Mouse (Mus musculus) MEL (cell line): ENCODE data around the gene Tmed2. TPM values are rescaled to one million over a fixed set of nuclear protein-coding genes. Genes with fewer than 3 reads are reported as not detected.
A peak's percentile ranks its signal among the peaks of the same experiment; 100 is the strongest.
"Not testable (repeated sequence)": the region's sequence is repeated elsewhere in the genome, so short reads cannot be mapped to it uniquely, and the experiment has no call there.

Experiments used
- DNase-seq: peaks from one replicate; pipeline ENCODE4 v3.0.0; 2011; ENCODE audit warnings: low read depth, low spot score
- H3K27ac ChIP-seq: 2 replicates; pipeline ENCODE4 v1.5.1; 2012; ENCODE audit warnings: low read depth, mild to moderate bottlenecking, control low read depth, low read length, moderate library complexity; ENCODE audit not compliant: control insufficient read depth
- H3K27me3 ChIP-seq, 2 experiments: fragments of 150-350 bp in 1 of 2; sonication (generic) in 1 of 2; 2 replicates each; pipeline ENCODE4 v1.6.1; 2012; ENCODE audit warnings: low read length in 2 of 2, mild to moderate bottlenecking in 2 of 2, improper control_type of control experiment in 1 of 2, moderate library complexity in 1 of 2; ENCODE audit not compliant: insufficient read depth in 2 of 2, control insufficient read depth in 1 of 2
- H3K36me3 ChIP-seq, 2 experiments: 2 replicates each; pipeline ENCODE4 v1.6.1; 2012 to 2014; ENCODE audit warnings: low read length in 2 of 2, improper control_type of control experiment in 1 of 2, inconsistent platforms in 1 of 2, mild to moderate bottlenecking in 1 of 2; ENCODE audit not compliant: insufficient read depth in 2 of 2, control insufficient read depth in 1 of 2
- H3K4me1 ChIP-seq, 2 experiments: fragments of 150-350 bp in 1 of 2; sonication (generic) in 1 of 2; 2 replicates each; pipeline ENCODE4 v1.6.1; 2012; ENCODE audit warnings: low read length in 2 of 2, improper control_type of control experiment in 1 of 2, mild to moderate bottlenecking in 1 of 2; ENCODE audit not compliant: insufficient read depth in 2 of 2, control insufficient read depth in 1 of 2
- H3K4me3 ChIP-seq, 2 experiments: fragments of 150-350 bp in 1 of 2; sonication (generic) in 1 of 2; 2 replicates each; pipeline ENCODE4 v1.5.1; 2012; ENCODE audit warnings: low read depth in 2 of 2, low read length in 2 of 2, mild to moderate bottlenecking in 2 of 2, moderate library complexity in 2 of 2, control low read depth in 1 of 2, improper control_type of control experiment in 1 of 2; ENCODE audit not compliant: control insufficient read depth in 1 of 2, insufficient read depth in 1 of 2
- H3K79me2 ChIP-seq: 2 replicates; pipeline ENCODE4 v1.6.1; 2012; ENCODE audit warnings: mild to moderate bottlenecking, low read length, moderate library complexity; ENCODE audit not compliant: control insufficient read depth, poor library complexity, insufficient read depth
- H3K9ac ChIP-seq: 2 replicates; pipeline ENCODE4 v1.6.1; 2012; ENCODE audit warnings: low read depth, mild to moderate bottlenecking, control low read depth, low read length, moderate library complexity; ENCODE audit not compliant: control insufficient read depth, poor library complexity, severe bottlenecking
- H3K9me3 ChIP-seq: fragments of 150-350 bp; sonication (generic); replicated peaks from 2 replicates; pipeline ENCODE4 v1.6.1; 2012; ENCODE audit warnings: mild to moderate bottlenecking, low read length, improper control_type of control experiment, moderate library complexity; ENCODE audit not compliant: insufficient read depth
- CHD1 ChIP-seq: IDR thresholded peaks from 2 replicates; pipeline ENCODE4 v1.6.1; 2012; ENCODE audit warnings: low read depth, mild to moderate bottlenecking, inconsistent platforms, low read length, improper control_type of control experiment
- ELF1 ChIP-seq: IDR thresholded peaks from 2 replicates; pipeline ENCODE4 v1.6.1; 2014; ENCODE audit warnings: low read depth, mild to moderate bottlenecking, inconsistent platforms, low read length, improper control_type of control experiment, moderate library complexity
- GATA1 ChIP-seq: IDR thresholded peaks from 2 replicates; pipeline ENCODE4 v1.6.1; 2011; ENCODE audit warnings: low read depth, low read length, improper control_type of control experiment
- JUND ChIP-seq: IDR thresholded peaks from 2 replicates; pipeline ENCODE4 v1.6.1; 2011; ENCODE audit warnings: low read depth, mild to moderate bottlenecking, improper control_type of control experiment, low read length
- MAFK ChIP-seq: IDR thresholded peaks from 2 replicates; pipeline ENCODE4 v1.6.1; 2011; ENCODE audit warnings: low read depth, mild to moderate bottlenecking, low read length, improper control_type of control experiment, borderline replicate concordance
- MYC ChIP-seq: IDR thresholded peaks from 2 replicates; pipeline ENCODE4 v1.6.1; 2011; ENCODE audit warnings: low read depth, mild to moderate bottlenecking, low read length, improper control_type of control experiment, moderate library complexity
- NELFE ChIP-seq: IDR thresholded peaks from 2 replicates; pipeline ENCODE4 v1.6.1; 2011; ENCODE audit warnings: low read depth, low read length, improper control_type of control experiment
- POLR2AphosphoS2 ChIP-seq: IDR thresholded peaks from 2 replicates; pipeline ENCODE4 v1.6.1; 2011; ENCODE audit warnings: low read length, improper control_type of control experiment
- RAD21 ChIP-seq: IDR thresholded peaks from 2 replicates; pipeline ENCODE4 v1.6.1; 2011; ENCODE audit warnings: mild to moderate bottlenecking, low read depth, low read length, improper control_type of control experiment
- SIN3A ChIP-seq: IDR thresholded peaks from 2 replicates; pipeline ENCODE4 v1.6.1; 2012; ENCODE audit warnings: low read length, improper control_type of control experiment, inconsistent platforms
- TBP ChIP-seq: IDR thresholded peaks from 2 replicates; pipeline ENCODE4 v1.8.0; 2011; ENCODE audit warnings: low read depth, low read length, improper control_type of control experiment
- TCF12 ChIP-seq: IDR thresholded peaks from 2 replicates; pipeline ENCODE4 v1.6.1; 2014; ENCODE audit warnings: low read depth, mild to moderate bottlenecking, inconsistent platforms, low read length, improper control_type of control experiment, moderate library complexity
- ZKSCAN1 ChIP-seq: IDR thresholded peaks from 2 replicates; pipeline ENCODE4 v1.6.1; 2012; ENCODE audit warnings: low read depth, mild to moderate bottlenecking, inconsistent platforms, low read length, improper control_type of control experiment, moderate library complexity
- ZMIZ1 ChIP-seq: IDR thresholded peaks from 2 replicates; pipeline ENCODE4 v1.6.1; 2012; ENCODE audit warnings: low read depth, mild to moderate bottlenecking, inconsistent platforms, low read length, improper control_type of control experiment, moderate library complexity
- ZNF384 ChIP-seq: IDR thresholded peaks from 2 replicates; pipeline ENCODE4 v1.6.1; 2012; ENCODE audit warnings: low read depth, mild to moderate bottlenecking, inconsistent platforms, low read length, improper control_type of control experiment
- polyA plus RNA-seq, 2 experiments: library from polyadenylated mRNA; stranded (reverse) in 1 of 2; unstranded in 1 of 2; fragments of >175 nt in 1 of 2; fragments of >200 nt in 1 of 2; gene quantifications; 2 replicates each; pipeline versions ENCODE4 v1.2.1 to v1.2.4; 2012; ENCODE audit warnings: low replicate concordance in 2 of 2, low read depth in 1 of 2; ENCODE audit not compliant: insufficient read length in 2 of 2, insufficient read depth in 1 of 2, missing spikeins in 1 of 2
- total RNA-seq: library from RNA; depleted of rRNA; stranded (reverse); fragments of 300-350 nt; gene quantifications from 2 replicates; pipeline ENCODE4 v1.2.3, GENCODE M21; 2012

Tmed2 gene
- total and polyA plus RNA-seq, 3 experiments: 245 to 252 TPM; not detected in 1

DNA sequence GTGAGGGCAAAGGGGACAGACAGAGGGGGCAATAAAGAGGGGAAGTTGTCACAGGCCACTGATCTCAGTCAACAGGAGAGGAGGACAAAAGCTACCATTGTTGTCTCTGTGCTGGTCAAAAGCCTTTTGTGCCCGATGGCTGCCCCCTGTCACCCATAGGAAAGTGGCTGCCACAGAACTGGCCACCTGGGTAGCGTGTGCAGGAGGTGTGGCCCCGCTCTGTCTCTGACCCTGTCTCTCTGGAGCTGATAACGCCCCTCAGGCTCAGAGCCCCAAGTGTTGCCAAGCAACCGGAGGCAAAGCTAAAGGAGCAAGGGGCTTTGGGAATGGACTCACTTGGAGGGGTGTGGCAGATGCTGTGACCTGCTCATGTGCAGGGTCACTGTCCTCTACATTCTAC, 41.5 kb upstream of the Tmed2 start:
- no peak for DNase-seq
- Histone ChIP-seq H3K4me3 (no peak overlapping the region), H3K36me3 (no peaks in the 10 kb centered on the region)

DNA sequence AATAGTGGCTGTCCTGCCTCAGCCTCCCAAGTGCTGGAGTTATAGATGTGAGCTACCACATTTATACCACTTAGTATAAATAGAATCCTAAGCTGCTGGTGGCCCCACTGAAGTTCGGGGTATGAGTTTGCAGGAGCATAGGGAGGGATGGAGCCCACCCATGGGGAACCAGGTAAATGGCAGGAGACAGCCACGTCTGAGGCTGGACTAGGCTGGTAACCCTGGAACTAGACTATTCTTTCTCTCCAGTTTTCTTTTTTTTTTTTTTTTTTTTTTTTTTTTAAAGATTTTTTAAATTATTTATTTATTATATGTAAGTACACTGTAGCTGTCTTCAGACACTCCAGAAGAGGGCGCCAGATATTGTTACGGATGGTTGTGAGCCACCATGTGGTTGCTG, 40.5 kb upstream of the Tmed2 start:
- H3K9me3 ChIP-seq, H3K79me2 ChIP-seq, H3K27me3 ChIP-seq, H3K4me1 ChIP-seq, H3K36me3 ChIP-seq, DNase-seq, H3K9ac ChIP-seq, H3K27ac ChIP-seq, H3K4me3 ChIP-seq: not testable (repeated sequence)
- peak; percentile 52 for TF ChIP-seq ZNF384

More for the DNA sequence above, 41.5 kb upstream of the Tmed2 start:
- no peak overlapping the region for H3K9ac ChIP-seq
- H3K79me2 ChIP-seq: no peaks in the 10 kb centered on the region
- peaks cover 0 to 4% of the 10 kb centered on the region in 2 experiments; a peak in 1 of 4 replicates for H3K4me1 ChIP-seq
- H3K27ac ChIP-seq: no peak overlapping the region
- no peaks in the 10 kb centered on the region for H3K27me3 ChIP-seq
- no peak for TF ChIP-seq ZKSCAN1
- no peak for TF ChIP-seq POLR2AphosphoS2
- TF ChIP-seq NELFE: no peak
- TF ChIP-seq ZMIZ1: no peak
- no peak for TF ChIP-seq ELF1
- no peak for TF ChIP-seq RAD21
- TF ChIP-seq GATA1: no peak
- TF ChIP-seq MAFK: no peak
- H3K9me3 ChIP-seq: no peaks in the 10 kb centered on the region

DNA sequence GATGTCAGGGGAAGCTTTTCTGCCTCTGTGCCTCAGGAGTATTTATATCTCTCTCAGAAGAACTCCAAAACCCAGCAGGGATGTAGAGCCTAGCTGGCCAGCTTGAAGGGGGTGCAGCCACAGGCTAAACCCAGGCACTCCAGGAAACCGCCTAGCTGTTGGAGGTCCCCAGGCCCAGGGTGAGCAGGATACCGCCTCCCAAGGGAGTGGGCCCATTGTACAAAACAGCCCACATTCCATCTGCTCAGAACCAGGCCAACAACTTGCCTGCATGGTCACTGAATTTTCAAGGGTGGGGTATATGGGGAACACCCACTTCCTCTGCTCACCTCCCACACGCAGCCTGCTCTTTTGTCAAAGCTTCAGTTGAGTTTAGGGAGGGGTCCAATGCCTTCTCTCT, 39.9 kb upstream of the Tmed2 start:
- H3K27me3 ChIP-seq: no peaks in the 10 kb centered on the region

DNA sequence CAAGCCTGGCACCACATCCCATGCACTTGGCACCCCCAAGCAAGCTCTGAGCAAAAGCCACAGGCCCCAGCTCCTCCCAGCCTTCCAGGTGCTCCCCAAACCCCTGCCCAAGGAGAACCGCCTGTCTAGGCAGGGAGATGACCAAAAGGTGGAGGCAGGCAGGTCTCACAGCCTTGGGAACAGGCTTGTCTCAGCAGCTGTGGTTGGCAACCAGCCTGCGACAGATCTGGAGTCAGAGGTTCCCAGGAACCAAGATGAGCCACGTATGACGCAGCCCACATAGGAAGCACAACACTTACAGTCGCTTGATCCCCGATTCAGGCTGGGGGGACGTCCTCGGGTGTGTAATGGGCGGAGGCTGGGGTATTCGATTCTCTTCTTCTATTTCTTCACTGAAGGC, 39.0 kb upstream of the Tmed2 start:
- TF ChIP-seq TBP (no peak), TCF12 (no peak), JUND (no peak), SIN3A (no peak)
- no peak for DNase-seq
- no peak overlapping the region for H3K4me3 ChIP-seq
- no peaks in the 10 kb centered on the region for H3K79me2 ChIP-seq
- no peak overlapping the region for H3K9ac ChIP-seq
- no peak overlapping the region for H3K27ac ChIP-seq
- peaks cover 0 to 4% of the 10 kb centered on the region in 2 experiments; a peak in 1 of 4 replicates for H3K4me1 ChIP-seq
- no peaks in the 10 kb centered on the region for H3K9me3 ChIP-seq
- H3K27me3 ChIP-seq: no peaks in the 10 kb centered on the region
- H3K36me3 ChIP-seq: no peaks in the 10 kb centered on the region

More for the DNA sequence above, 39.9 kb upstream of the Tmed2 start:
- Histone ChIP-seq H3K4me3 (no peak overlapping the region), H3K9me3 (no peaks in the 10 kb centered on the region), H3K79me2 (no peaks in the 10 kb centered on the region), H3K4me1 (peaks cover 0 to 4% of the 10 kb centered on the region in 2 experiments; a peak in 1 of 4 replicates)
- TF ChIP-seq CHD1 (no peak), NELFE (no peak), MYC (no peak)
- TF ChIP-seq, all 39 proteins: peak for 0
- no peak overlapping the region for H3K9ac ChIP-seq
- H3K36me3 ChIP-seq: no peaks in the 10 kb centered on the region
- DNase-seq: no peak
- H3K27ac ChIP-seq: no peak overlapping the region
